Mouse (Mus musculus): ENCODE measurements around the gene Spin1.

GRCm38 (mm10) chr13:51131179-51131578, 30.5 kb downstream of the Spin1 start:
- TF ChIP-seq CTCF (IDR thresholded peaks at IDR 0.05; ENCODE audit: extremely low read depth, insufficient read length, insufficient replicate concordance, low read depth, low read length) (no peak), POLR2A (IDR thresholded peaks at IDR 0.05; ENCODE audit: low read depth, low read length) (no peak)

Measured in small intestine, adult 2 months (tissue).